Mouse (Mus musculus): ENCODE measurements at regions not wholly inside any gene's neighbourhood (a gene's known extent, or its start where the extent isn't known, plus 50 kb on each side); places are given as distances from the start of the nearest gene placed in this dataset.
A peak's percentile ranks its signal among the peaks of the same experiment; 100 is the strongest.

DNA sequence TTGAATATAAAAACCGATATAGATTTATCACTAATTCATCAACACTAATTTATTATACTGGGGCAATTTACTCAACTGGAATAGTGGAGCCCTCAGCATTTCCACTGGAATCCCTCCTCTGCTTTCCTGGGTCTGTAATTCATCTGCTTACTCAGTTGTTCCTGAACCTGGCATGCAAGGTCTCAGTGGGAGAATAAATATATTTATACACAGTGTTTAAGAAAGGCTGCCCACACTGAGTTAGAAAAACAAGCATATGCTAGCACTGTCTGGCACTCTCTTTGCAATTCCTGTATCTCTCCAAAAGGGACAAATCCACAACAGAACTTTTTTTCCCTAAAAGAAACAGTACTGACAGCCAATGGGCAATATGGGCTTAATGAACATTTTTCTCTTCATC is 100.1 kb upstream of the Gm10192 start:
- Histone ChIP-seq H3K4me3 (ENCODE audit: low read depth, low read length) (no peak overlapping the region), H3K9me3 (replicated peaks; ENCODE audit: control insufficient read depth, low read length, poor library complexity, severe bottlenecking) (no peaks in the 10 kb centered on the region), H3K4me1 (ENCODE audit: control insufficient read depth, insufficient read depth, low read length) (no peaks in the 10 kb centered on the region), H3K9ac (ENCODE audit: low read depth, low read length) (no peak overlapping the region), H3K4me2 (ENCODE audit: low read length) (no peak overlapping the region), H3K27me3 (ENCODE audit: control insufficient read depth, insufficient read depth, low read depth, low read length) (no peaks in the 10 kb centered on the region), H3K27ac (ENCODE audit: low read length) (no peak overlapping the region), H3K36me3 (ENCODE audit: control insufficient read depth, insufficient read depth, low read length) (no peaks in the 10 kb centered on the region)
- no peak for ATAC-seq
- WGBS: 93% methylated on average over 1 of the region's 1 CpGs

DNA sequence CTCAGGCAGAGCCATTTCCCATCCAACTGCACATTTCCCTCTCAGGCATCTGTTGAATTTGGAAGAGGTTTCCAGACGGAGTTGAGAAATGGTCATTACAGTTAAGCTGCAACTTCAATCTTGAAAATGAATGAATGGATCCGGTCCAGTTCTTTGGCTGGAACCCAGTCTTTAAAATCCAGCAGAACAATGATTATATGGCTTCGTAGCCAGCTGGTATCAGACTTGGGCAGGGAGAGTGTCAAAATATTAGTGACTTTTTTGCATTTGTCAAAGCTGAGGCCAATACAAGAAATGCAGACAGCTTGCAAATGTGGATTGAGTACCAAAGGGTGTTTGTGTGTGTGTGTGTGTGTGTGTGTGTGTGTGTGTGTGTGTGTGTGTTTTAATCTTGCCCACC is 99.7 kb upstream of the Gm10192 start:
- H3K9ac ChIP-seq (ENCODE audit: low read depth, low read length): no peak overlapping the region
- H3K27ac ChIP-seq (ENCODE audit: low read length): no peak overlapping the region
- no peak overlapping the region for H3K4me2 ChIP-seq (ENCODE audit: low read length)
- no peak for ATAC-seq
- no peak overlapping the region for H3K4me3 ChIP-seq (ENCODE audit: low read depth, low read length)
- no peaks in the 10 kb centered on the region for H3K27me3 ChIP-seq (ENCODE audit: control insufficient read depth, insufficient read depth, low read depth, low read length)
- no peaks in the 10 kb centered on the region for H3K4me1 ChIP-seq (ENCODE audit: control insufficient read depth, insufficient read depth, low read length)
- WGBS: 58% methylated on average over 3 of the region's 3 CpGs
- no peaks in the 10 kb centered on the region for H3K9me3 ChIP-seq (replicated peaks; ENCODE audit: control insufficient read depth, low read length, poor library complexity, severe bottlenecking)
- H3K36me3 ChIP-seq (ENCODE audit: control insufficient read depth, insufficient read depth, low read length): no peaks in the 10 kb centered on the region

DNA sequence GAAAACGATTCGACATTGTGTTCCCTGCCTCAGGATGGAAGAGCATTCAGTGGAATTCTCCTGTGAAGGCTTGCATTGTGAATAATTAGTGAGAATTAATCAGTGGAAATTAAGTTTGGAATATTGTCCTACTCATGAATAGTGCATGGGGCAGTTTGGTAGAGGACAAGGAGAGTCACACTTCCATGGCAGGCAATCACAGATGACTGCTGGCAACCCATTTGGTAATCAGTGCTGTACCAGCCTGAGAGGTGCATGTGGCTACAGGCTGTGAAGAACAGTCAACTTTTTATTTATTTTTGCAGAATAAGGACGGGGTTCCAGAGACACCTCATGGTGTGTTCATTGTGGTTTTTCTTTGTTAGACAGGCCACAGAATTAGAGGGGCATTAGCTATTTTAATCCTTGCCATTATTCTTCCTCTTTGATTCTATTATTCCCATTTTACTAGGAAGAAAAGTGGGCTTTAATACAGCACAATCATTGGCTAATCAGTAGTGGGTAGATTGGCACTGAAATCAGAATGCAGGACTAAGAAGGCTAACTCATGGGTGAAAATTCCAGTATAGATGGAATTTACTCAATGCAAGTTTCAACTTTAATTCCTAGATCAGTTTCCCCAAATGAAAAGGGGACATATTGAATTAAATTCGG is 98.3 kb upstream of the Gm10192 start:
- H3K4me3 ChIP-seq (ENCODE audit: low read depth, low read length): no peak overlapping the region
- 45% methylated on average over 4 of the region's 4 CpGs for WGBS
- H3K9me3 ChIP-seq (replicated peaks; ENCODE audit: control insufficient read depth, low read length, poor library complexity, severe bottlenecking): no peaks in the 10 kb centered on the region
- H3K27me3 ChIP-seq (ENCODE audit: control insufficient read depth, insufficient read depth, low read depth, low read length): no peaks in the 10 kb centered on the region
- no peak overlapping the region for H3K9ac ChIP-seq (ENCODE audit: low read depth, low read length)
- no peak overlapping the region for H3K4me2 ChIP-seq (ENCODE audit: low read length)
- no peak overlapping the region for H3K27ac ChIP-seq (ENCODE audit: low read length)
- no peaks in the 10 kb centered on the region for H3K36me3 ChIP-seq (ENCODE audit: control insufficient read depth, insufficient read depth, low read length)
- ATAC-seq: 0 out of 2 replicates have a peak, but pooled peaks have one; percentile 28
- no peaks in the 10 kb centered on the region for H3K4me1 ChIP-seq (ENCODE audit: control insufficient read depth, insufficient read depth, low read length)

DNA sequence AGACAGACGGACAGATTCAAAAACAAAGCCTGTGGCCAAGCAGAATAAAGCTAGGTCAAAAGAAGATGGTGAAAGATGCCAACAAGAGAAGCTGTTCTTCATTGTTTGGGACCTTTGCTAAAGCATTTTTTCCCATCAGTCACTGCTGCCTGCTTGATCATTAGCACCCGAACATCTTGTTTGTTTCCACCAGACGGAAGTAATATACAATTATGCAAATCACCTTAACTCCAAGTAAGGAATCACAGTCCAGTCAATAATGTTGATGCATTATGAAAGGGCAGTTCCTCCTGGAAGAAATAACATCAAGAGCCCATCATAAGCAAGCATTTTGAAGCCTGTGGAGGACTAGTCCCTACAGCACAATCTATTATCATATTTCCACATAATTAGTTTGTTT is 97.7 kb upstream of the Gm10192 start:
- no peaks in the 10 kb centered on the region for H3K9me3 ChIP-seq (replicated peaks; ENCODE audit: control insufficient read depth, low read length, poor library complexity, severe bottlenecking)
- H3K27me3 ChIP-seq (ENCODE audit: control insufficient read depth, insufficient read depth, low read depth, low read length): no peaks in the 10 kb centered on the region
- no peak overlapping the region for H3K4me2 ChIP-seq (ENCODE audit: low read length)
- H3K9ac ChIP-seq (ENCODE audit: low read depth, low read length): no peak overlapping the region
- WGBS: 46% methylated on average over 3 of the region's 3 CpGs
- H3K27ac ChIP-seq (ENCODE audit: low read length): no peak overlapping the region
- no peak overlapping the region for H3K4me3 ChIP-seq (ENCODE audit: low read depth, low read length)
- H3K4me1 ChIP-seq (ENCODE audit: control insufficient read depth, insufficient read depth, low read length): no peaks in the 10 kb centered on the region
- H3K36me3 ChIP-seq (ENCODE audit: control insufficient read depth, insufficient read depth, low read length): no peaks in the 10 kb centered on the region
- ATAC-seq: no peak

DNA sequence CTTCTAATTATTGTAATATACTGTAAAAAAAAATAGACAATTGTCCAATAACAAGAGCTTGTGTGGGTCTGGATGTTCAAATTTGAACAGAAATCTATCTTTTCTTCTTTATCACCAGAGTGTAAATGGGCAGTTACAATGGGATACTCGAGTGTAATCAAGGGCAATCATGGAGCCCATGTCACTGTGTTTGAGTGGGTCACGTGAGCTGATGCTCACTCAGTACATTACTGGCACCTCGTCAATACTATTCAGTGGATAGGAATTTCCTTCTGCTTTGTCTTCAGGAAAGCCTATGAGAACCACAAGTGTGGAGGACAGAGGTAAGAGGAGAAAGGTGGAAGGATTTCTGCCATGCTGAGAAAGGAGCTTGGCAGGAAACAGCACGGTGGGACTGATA is 54.0 kb upstream of the Gm10192 start:
- Histone ChIP-seq H3K4me2 (ENCODE audit: low read length) (no peak overlapping the region), H3K4me1 (ENCODE audit: control insufficient read depth, insufficient read depth, low read length) (peaks cover 3% of the 10 kb centered on the region; the same call in 1 of the 2 replicates), H3K27ac (ENCODE audit: low read length) (no peak overlapping the region), H3K27me3 (ENCODE audit: control insufficient read depth, insufficient read depth, low read depth, low read length) (no peaks in the 10 kb centered on the region), H3K36me3 (ENCODE audit: control insufficient read depth, insufficient read depth, low read length) (no peaks in the 10 kb centered on the region), H3K4me3 (ENCODE audit: low read depth, low read length) (no peak overlapping the region), H3K9me3 (replicated peaks; ENCODE audit: control insufficient read depth, low read length, poor library complexity, severe bottlenecking) (no peaks in the 10 kb centered on the region), H3K9ac (ENCODE audit: low read depth, low read length) (no peak overlapping the region)
- WGBS: 71% methylated on average over 4 of the region's 4 CpGs
- ATAC-seq: no peak

DNA sequence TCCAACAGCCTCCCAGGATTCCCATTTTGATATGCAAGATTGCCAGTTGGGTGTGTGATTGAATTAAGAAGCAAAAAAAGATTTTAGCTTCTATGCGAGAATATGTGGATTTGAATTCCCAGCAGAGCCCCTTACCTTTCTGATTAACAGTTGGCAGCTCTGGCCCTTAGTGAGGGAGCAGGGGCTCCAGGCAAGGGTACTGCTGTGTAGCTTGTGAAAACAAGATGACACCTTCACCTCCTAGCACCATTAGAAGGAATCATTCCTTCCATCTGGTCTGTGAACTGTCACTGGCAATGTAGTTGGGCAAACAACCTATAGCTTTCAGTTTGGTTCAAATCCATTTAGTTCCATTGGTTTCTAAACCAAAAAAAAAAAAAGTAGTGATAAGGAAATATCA is 53.4 kb upstream of the Gm10192 start:
- H3K4me1 ChIP-seq (ENCODE audit: control insufficient read depth, insufficient read depth, low read length): peaks cover 3% of the 10 kb centered on the region; the same call in 1 of the 2 replicates
- peak; percentile 60 for ATAC-seq
- no peak overlapping the region for H3K4me2 ChIP-seq (ENCODE audit: low read length)
- no peak overlapping the region for H3K4me3 ChIP-seq (ENCODE audit: low read depth, low read length)
- H3K9me3 ChIP-seq (replicated peaks; ENCODE audit: control insufficient read depth, low read length, poor library complexity, severe bottlenecking): no peaks in the 10 kb centered on the region
- no peak overlapping the region for H3K27ac ChIP-seq (ENCODE audit: low read length)
- no peak overlapping the region for H3K9ac ChIP-seq (ENCODE audit: low read depth, low read length)
- WGBS: 40% methylated on average over 1 of the region's 1 CpGs
- no peaks in the 10 kb centered on the region for H3K27me3 ChIP-seq (ENCODE audit: control insufficient read depth, insufficient read depth, low read depth, low read length)
- no peaks in the 10 kb centered on the region for H3K36me3 ChIP-seq (ENCODE audit: control insufficient read depth, insufficient read depth, low read length)

DNA sequence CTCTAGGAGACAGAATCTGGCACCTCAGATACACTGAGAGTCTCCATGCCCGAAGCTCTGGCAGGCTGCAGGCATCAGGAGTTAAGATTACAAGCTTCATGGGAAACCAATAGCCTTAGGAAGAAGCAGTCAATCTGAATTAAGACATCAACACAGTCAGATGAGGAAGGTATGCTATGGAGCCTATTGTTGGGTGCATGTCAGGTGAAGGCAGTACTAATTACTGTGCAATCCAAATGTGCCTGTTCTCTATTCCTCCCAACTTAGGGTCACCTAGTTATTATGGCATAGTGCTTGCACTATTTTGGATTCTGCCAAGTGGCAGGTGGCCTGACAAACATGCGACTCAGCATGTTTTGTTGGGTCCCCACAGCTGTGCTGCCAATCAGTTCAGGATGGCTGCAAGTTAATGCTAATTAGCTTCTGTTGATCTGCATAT is 53.0 kb upstream of the Gm10192 start:
- no peaks in the 10 kb centered on the region for H3K27me3 ChIP-seq (ENCODE audit: control insufficient read depth, insufficient read depth, low read depth, low read length)
- no peaks in the 10 kb centered on the region for H3K36me3 ChIP-seq (ENCODE audit: control insufficient read depth, insufficient read depth, low read length)
- 34% methylated on average over 2 of the region's 2 CpGs for WGBS
- H3K4me3 ChIP-seq (ENCODE audit: low read depth, low read length): no peak overlapping the region
- no peak overlapping the region for H3K9ac ChIP-seq (ENCODE audit: low read depth, low read length)
- peaks cover 3% of the 10 kb centered on the region; the same call in 1 of the 2 replicates for H3K4me1 ChIP-seq (ENCODE audit: control insufficient read depth, insufficient read depth, low read length)
- peak; percentile 80 for ATAC-seq
- H3K4me2 ChIP-seq (ENCODE audit: low read length): no peak overlapping the region
- no peak overlapping the region for H3K27ac ChIP-seq (ENCODE audit: low read length)
- no peaks in the 10 kb centered on the region for H3K9me3 ChIP-seq (replicated peaks; ENCODE audit: control insufficient read depth, low read length, poor library complexity, severe bottlenecking)

All from midbrain, embryonic 16.5 days (tissue).